Mouse (Mus musculus): ENCODE results near the gene Brd9. TPM values are rescaled to one million over a fixed set of nuclear protein-coding genes. Genes with fewer than 3 reads are reported as not detected.
A peak's percentile ranks its signal among the peaks of the same experiment; 100 is the strongest.

The Brd9 gene
- total RNA-seq (2021) = 10 to 100 TPM; 56.2 to 56.6 TPM
- long read RNA-seq, experiment 1, transcript Brd9-201 (16 exons, 2,407 nt) = major isoform, 30 of 47 reads
- long read RNA-seq, experiment 1, partial matches to known transcripts = 4 of 47 reads
- long read RNA-seq, experiment 1, other reads (novel, unspliced or antisense) = 9 of 47 reads
- long read RNA-seq, experiment 2, full-length matches to known transcripts = 35 of 62 reads
- long read RNA-seq, experiment 2, partial matches to known transcripts = 16 of 62 reads
- long read RNA-seq, experiment 2, other reads (novel, unspliced or antisense) = 11 of 62 reads

DNA sequence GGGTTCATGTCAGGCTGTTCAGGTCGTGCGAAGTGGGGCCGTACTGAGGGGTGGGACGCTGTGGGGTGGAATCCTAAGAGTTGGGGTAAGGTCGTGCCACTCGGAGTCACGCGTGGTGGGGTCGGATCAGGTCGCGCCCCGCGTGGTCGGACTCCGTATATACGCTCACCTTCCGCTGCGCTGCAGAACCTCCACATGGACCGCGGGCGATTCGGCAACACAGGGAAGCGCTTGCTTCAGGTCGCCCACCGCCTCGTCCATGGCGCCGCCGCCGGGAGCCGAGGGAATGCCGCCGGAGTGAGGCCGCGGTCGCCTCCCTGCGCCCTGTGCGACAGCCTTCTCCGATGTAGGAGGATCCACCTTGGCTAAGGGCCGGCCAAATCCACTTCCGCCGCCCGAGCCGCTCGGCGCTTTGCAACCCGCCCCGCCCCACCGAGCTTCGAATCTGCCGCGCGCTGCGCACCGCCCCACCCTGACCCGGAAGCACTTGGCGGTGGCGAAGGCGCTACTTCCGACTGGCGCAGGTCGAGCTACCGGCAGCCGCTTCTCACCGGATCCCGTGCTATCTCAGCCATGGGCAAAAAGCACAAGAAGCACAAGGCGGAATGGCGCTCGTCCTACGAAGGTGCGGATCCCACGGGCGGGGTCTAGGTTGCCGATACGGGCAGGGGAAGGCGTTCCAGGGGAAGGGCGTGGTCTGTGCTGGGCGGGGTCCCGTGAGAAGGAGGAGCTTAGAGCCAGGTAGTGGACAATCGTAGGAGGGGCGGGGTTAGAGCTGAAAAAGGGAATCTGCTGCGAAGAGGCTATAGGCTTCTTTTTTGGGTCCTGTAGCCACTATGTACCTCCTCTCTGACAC lies at the start of gene Brd9, which contains the start of gene Trip13:
TSS of gene Brd9 (plus strand) at position 491 of the 856 bp plus-strand sequence.
TSS of gene Trip13 (minus strand) at position 464 of the 856 bp plus-strand sequence.
- DNase-seq (ENCODE audit: low spot score in 2 of 2) = peak; percentile 94

DNA sequence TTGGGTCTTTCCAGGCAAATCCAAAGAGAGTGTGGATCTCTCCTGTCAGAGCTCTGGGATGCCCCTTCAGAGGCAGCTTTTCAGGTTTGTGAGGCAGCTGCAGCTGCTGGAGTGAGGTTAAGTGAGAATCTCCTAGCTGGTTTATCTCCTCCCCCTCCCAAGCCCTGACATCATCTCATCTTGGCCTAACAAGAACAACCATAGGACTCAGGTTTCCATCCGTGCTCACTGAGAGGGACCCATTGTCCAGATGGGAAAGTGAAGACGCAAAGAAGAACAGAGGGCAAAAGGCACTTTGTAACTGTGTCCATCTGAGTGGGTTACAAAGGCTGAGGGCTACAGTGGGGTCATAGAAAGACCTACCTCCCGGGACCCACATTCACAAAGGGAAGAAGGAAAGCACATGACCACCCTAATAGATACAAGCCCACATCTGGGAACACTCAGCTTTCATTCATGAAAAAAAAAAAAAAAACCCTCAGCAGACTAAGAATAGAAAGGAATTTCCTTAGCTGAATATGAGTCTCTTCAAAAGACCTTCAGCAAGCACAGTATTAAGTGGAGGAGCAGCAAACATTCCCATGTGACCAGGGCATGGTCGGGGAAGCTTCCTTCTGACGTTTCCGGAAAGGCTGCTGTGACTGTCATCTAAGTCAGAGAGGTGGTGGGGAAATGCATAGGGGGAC lies 45.0 kb upstream of the Brd9 start:
- DNase-seq (ENCODE audit: low spot score in 2 of 2) = no peak

DNA sequence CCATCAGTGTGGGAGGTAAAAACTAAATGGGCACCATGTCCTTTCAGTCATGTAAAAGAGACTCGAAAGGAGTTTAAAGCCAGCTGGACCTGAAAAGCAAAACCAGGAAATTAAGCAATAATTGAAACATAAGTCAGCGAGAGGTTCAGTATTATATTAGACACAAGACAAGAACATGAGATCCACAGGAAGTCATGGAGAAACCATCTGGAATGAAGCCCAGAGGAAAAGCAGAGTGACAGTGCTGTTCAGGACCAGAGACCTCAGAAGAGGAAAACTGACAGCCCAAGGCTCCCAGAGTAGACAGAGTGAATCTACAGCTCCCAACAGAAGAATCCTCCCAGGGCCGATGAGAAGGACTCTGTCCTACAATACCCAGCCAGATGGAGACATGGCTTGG lies 40.0 kb upstream of the Brd9 start:
- no peak for DNase-seq (ENCODE audit: low spot score in 2 of 2)

DNA sequence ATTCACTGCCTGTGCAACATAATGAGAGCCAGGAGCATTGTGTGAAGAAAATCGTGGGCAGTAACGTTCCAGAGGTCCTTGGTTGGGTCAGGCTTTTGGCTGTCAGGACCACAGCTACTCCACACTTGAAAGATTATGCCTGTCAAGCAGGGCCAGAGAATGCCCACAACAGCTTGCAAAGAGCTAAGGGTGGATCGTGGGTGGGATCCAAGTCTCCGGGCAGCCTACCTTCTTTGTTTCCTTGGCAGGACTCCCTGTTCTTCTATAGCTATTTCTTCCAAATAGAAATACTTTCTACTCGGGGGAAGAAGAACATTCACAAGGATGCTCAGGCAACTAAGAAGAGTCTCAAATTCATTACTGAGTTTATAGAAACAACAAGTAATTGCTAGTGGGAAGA lies 30.5 kb upstream of the Brd9 start:
- DNase-seq (ENCODE audit: low spot score in 2 of 2) = no peak

DNA sequence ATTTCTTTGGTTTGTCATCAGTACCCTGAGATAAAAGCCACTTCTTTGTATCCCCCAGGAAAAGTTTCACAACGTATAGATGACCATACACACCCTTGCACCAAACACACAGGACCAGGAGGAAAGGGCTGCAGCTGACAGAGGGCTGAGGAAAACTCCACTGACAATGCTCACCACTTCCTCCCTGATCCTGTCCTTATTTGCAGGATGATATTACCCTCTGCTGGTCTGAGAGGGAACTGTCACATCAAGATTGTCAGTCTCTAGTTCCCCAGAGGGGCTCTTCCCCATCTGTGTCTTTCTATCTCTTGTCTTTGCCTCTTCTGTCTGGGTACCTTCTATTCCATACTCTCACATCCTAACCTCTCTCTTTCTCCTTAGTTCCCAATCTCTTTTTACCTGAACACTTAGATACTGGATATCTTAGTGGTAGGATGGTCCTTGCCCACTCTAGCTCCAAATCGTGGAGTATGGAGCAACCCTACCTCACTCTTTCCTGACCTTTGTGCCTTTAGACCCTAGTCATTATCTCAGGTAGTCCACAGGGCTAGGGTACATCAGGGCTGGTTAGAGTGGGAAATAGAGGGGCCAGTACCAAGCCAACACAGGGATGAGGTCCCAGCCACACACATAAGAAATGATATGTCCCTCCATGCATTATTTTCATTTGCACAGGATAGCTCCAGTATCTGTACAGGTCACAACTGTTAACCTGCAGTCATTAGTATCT lies 29.8 kb upstream of the Brd9 start:
- no peak for DNase-seq (ENCODE audit: low spot score in 2 of 2)

DNA sequence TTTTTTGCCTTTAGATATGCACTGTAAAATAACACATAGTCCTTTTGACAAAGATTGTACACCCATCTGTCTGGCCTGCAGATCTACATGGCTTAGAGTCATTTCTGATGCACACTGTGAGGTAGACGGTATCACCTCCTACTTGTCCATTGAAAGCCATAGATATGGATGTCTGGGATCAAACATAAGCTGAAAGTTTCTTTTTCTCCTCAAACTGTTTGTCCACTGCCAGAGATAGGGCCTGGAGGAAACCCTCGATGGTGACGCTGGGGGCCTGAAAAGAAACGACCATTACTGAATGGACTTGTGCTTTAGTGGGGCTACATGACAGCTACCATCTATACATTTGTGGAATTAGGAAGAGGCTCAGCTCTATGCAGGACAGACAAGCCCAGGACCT lies 24.5 kb upstream of the Brd9 start:
- no peak for DNase-seq (ENCODE audit: low spot score in 2 of 2)

DNA sequence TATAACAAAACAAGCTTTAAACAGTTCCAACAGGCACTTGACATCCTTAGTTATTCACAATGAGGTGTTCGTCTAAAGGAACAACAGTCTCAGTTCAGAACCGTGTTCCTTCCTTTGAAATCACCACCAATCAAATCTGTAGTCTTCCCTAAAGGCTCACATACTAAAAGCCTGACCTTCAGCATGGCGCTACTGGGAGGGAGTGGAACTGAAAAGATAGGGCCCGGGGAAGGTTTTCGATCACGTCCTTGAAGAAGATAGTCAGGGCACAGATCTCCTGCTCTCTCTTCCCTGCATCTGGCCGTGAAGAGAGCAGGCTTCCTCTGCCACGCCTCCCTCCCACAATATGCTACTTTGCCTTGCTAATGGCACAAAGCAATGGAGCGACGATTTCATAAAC lies 5.4 kb upstream of the Brd9 start:
- no peak for DNase-seq (ENCODE audit: low spot score in 2 of 2)

DNA sequence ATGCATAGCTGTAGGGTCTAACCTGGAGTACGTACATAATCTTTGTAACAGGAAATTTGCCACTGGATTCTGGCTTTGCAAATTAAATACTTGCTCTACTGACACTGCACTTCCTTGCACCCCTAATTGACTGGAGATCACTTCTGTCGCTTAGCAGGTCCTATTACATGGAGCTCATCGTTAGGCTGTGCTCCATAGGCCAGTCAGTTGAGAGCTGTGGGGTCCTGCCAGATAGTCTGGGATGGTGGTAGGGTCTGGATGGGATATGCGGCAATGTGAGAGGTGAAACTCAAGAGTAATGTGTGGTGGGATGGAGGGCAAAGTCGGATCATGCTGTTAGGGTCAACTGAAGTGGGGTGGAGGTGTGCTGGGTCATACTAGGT lies 682 bp upstream of the Brd9 start:
- DNase-seq (ENCODE audit: low spot score in 2 of 2) = no peak

DNA sequence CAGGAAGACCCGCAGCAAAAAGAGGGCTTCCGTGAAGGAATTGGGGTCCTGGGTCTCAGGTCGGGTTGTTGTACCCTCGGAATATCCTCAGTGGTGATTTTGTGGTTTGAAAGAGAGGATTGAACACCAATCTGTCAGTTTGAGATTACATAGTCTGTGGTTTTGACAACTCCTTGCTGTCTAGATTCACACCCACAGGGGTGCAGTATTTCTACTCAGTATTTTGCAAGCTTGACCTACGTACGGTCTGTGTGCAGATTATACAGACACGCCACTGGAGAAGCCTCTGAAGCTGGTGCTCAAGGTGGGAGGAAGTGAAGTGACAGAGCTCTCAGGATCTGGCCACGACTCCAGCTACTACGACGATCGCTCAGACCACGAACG lies 558 bp downstream of the Brd9 start:
- no peak for DNase-seq (ENCODE audit: low spot score in 2 of 2)

DNA sequence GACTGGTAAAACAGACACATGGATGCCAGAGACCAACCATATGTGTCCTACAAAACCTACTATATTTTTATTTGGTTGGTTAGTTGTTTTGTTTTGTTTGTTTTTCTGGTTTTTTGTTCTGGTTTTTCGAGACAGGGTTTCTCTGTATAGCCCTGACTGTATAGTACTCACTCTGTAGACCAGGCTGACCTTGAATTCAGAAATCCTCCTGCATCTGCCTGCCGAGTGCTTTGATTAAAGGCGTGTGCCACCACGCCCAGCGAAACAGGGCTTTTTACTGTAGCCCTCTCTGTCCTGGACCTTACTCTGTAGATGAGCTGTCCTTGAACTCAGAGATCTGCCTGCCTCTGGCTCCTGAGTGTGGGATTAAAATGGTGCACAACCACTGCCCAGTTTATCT lies 1.5 kb downstream of the Brd9 start:
- DNase-seq (ENCODE audit: low spot score in 2 of 2) = no peak

DNA sequence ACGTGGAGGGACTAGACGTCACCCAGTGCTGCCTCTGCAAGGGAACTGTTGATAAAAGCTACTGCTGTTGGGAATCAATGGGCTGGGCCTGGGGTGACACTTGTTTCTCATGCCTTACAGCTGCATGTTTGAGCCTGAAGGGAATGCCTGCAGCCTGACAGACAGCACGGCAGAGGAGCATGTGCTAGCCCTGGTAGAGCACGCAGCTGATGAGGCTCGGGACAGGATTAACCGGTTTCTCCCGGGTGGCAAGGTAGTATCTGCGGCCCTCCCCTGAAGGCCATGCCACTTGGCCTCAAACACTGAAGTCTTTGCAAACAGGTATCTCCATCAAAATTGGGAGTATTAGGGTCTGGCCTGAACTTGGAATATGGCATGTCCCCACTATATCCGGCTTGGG lies 7.0 kb downstream of the Brd9 start:
- no peak for DNase-seq (ENCODE audit: low spot score in 2 of 2)

DNA sequence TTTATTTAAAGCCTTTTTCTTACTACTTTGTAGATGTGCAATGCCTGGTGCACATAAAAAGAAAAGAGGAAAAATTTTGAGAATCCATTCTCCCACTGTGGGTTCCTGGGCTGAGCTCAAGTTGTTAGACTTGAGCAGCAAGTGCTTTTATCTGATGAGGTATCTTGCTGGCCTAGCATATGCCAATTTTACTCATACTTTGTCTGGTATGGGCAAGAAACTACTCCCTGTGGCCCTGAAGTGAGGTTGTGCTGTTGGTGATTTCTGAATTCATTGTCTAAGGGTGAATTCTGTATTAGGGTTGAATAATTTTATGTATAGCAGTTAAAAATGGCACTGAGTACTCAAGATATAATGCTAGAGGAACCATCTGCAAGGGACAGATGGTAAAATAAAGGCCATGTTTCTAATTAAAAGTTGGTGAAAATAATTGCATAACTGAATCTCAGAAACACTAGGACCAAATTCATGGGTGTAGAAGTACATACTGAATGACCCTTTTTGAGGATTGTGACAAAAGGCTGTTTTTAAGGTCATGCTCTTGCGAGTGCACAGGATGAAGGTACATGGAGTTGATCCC lies 16.0 kb downstream of the Brd9 start:
- DNase-seq (ENCODE audit: low spot score in 2 of 2) = no peak

DNA sequence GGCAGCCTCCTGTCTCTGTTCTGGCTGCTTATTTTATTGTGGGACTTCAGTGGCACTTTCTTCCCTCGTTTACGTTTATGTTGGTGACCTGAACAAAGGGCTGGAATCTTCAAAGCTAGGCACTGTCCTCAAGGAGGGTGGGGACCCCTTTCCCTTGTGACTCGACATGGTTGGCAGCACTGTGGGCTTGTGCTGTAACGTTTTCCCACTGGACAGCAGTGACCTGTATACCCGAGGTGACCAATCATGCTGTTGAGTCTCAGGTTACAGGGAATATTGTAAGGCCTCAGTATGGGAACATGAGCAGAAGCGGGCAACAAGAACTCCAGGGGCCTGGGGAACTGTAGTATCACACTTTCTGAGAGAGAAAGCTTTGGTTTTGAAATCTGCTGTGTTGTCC lies 17.1 kb downstream of the Brd9 start:
- no peak for DNase-seq (ENCODE audit: low spot score in 2 of 2)

DNA sequence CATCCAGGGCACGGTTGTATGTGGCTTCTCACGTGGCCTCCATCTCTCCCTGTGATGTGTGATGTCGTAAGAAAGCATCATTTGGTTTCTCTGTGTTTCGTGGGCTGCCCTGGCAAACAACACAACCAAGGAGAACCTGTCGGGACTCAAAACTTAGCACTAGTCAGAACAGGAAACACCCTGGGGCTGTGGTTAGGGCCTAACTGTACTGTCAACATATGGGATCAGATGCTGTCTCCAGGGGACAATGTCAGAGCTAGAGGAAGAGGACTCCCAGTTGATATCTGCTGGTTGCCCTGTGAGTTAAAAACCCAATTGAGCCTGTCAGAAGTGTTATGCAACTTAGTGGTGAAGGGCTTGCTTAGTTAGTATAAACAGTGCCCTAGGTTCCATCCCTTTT lies 17.9 kb downstream of the Brd9 start:
- DNase-seq (ENCODE audit: low spot score in 2 of 2) = no peak

DNA sequence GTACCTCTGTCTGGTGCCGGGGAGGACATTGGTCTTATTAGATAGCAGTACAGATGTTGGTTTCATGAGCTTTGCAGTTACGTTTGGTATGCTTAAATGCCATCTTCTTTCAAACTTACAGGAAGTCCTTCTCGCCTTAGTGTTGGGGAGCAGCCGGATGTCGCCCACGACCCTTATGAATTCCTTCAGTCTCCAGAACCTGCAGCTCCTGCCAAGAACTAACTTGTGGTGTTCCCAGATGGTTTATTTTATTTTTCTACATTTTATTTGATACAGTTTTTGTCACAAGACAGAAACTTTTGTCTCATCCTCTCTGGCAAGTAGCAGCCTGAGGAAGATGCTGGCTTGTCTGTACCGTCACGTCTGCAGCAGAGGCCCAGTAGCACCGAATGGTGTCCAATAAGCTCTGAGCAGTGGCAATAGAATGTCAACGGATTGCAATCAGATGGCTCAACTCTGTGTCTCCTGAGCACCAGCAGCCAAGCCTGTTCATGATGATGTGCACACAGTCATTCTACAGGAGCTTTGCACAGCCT lies 22.6 kb downstream of the Brd9 start:
- no peak for DNase-seq (ENCODE audit: low spot score in 2 of 2)

DNA sequence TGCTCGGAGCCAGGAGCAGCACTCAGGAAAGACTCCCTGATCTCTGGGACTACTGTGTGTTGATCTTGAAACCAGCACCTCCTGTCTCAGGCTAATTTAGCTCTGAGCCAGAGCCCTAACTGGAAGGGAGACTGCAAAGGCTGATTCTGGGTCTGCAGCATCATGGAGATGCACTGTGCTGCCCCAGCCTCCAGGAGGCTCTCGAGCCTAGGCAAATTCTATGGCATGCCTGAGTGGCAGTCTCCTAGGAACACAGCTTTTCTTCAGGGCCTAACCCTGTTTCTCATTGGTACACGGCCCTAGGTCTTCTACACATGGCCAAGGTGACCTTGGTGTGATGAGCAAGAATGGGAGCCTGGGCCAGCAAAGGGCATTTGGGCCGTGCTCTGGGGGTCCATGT lies 23.6 kb downstream of the Brd9 start:
- no peak for DNase-seq (ENCODE audit: low spot score in 2 of 2)

DNA sequence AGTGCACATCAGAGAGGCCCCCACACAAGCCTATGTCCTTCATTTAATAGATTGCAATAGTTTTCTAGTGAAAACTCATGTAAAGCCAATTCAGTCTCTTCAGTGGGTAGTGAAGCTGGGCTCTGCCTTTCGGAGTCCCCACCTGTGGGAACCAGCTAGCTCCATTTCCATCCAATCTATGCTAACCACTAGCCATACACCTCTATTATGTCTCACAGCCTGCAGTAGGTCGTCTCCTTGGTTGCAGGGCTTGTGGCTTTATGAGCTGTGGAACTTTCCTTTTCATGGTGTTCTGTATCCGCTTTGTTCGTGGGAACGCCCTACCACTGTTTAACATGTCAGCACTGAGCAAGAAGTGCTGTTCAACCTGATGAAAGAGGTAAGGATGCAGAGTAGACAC lies 25.9 kb downstream of the Brd9 start, which contains the start of gene Zdhhc11:
TSS of gene Zdhhc11 (plus strand) at position 301 of the 400 bp plus-strand sequence.
- no peak for DNase-seq (ENCODE audit: low spot score in 2 of 2)

DNA sequence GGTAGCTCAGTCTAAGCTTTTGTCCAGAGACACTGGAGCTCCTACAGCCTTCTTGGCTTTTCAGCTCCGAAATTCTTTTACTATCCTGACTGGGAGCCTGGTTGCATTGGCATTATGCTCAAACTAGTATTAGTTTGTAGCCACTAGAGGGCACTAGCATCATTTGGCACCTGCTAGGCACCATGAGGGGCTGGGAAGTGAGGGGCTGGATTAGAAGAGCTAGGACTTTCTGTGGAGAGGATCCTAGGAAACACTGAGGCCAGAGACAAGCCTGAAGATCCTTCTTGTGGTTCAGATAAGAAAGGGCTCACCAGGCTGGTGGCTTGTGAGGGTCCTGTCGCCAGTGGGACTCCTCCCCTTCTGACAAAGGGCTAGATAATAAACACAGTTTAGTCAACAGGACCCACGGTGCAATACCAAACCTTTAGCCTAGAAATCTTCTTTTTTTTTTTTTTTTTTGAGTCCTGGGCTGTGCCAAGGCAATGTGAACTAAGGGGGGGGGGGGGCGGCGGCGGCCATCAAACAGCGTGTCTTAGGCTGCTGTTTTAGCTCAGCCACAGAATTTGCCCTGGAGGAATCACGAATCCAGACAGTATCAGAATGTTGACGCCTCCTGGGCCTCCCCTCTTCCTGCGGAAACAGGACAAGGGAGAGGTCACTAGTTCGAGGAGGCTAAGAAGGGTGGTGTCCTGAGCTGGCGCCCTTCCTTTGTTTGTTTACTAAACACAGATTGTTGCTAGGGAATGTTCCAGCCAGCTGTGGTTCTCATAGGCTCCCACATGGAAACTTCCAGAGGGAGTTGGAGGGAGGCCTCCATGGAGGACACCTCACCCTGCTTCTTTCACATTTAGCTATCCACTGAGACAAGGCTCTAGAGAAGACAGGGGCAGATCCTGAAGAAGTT lies 33.2 kb downstream of the Brd9 start:
- peak in 1 of 2 experiments; percentile 20 for DNase-seq (ENCODE audit: low spot score in 2 of 2)

DNA sequence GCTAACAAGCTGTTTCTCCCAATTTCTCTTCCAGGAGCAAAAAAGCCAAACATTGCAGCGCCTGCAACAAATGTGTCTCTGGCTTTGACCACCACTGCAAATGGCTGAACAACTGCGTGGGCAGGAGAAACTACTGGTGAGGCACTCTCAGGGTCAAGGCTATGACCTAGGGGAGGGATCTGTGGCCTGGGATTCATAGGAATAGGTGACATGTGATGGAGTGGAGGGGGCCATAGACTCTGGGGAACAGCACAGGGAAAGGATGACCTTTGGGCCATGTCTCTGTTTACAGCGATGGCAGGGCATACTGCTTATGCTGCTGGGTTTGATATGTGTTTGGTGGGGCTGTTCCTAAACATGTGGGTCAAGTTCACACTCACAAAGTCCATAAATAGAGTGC lies 36.9 kb downstream of the Brd9 start:
- no peak for DNase-seq (ENCODE audit: low spot score in 2 of 2)

DNA sequence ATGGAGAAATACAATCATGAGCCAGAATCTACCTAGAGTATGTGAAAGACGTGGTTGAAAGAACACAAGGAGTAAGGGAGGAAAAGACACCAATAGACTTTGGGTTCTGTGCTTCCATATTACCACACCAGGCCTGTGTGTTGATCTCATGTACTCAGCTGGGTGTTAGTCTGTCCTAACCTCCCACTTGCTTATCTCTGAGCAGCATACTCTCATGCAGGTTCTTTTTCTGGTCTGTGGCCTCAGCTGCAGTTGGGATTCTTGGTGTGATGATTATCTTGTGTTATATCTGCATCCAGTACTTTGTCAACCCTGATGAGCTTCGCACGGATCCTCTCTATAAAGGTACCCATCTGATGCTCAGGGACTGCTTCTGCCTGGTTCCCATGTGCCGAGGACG lies 39.3 kb downstream of the Brd9 start:
- no peak for DNase-seq (ENCODE audit: low spot score in 2 of 2)

Measured in adrenal gland, postnatal 4 days (tissue).